Mouse (Mus musculus) heart, embryonic 14.5 days (tissue): Measurements from ENCODE around the gene Pcsk2. TPM values are rescaled to one million over a fixed set of nuclear protein-coding genes. Genes with fewer than 3 reads are reported as not detected.

Source experiments
- ATAC-seq: fragments of 200-750 bp; cut with Nextera tagmentation; 2 replicates; pipeline ENCODE4 v1.8.0; 2017; ENCODE audit warnings: low read depth, moderate TSS enrichment; ENCODE audit not compliant: insufficient number of reproducible peaks, insufficient read depth, low FRiP score
- H3K27ac ChIP-seq, 2 experiments: fragments of 200-500 bp in 1 of 2; fragments of 300-500 bp in 1 of 2; sonication (generic) in 1 of 2; replicated peaks in 1 of 2; 2 replicates each; pipeline ENCODE4 v1.5.1; 2012 to 2014; ENCODE audit warnings: low read depth in 2 of 2, low read length in 2 of 2, control low read depth in 1 of 2, mild to moderate bottlenecking in 1 of 2, mixed read lengths in 1 of 2; ENCODE audit not compliant: control insufficient read depth in 1 of 2, insufficient read depth in 1 of 2
- H3K27me3 ChIP-seq: fragments of 300-500 bp; sonication (generic); 2 replicates; pipeline ENCODE4 v1.6.1; 2014; ENCODE audit warnings: mild to moderate bottlenecking, low read length, control low read depth; ENCODE audit not compliant: control insufficient read depth, insufficient read depth
- H3K36me3 ChIP-seq: fragments of 300-500 bp; sonication (generic); 2 replicates; pipeline ENCODE4 v1.6.1; 2014; ENCODE audit warnings: mild to moderate bottlenecking, control low read depth, low read length, mixed read lengths; ENCODE audit not compliant: control insufficient read depth, insufficient read depth
- H3K4me1 ChIP-seq, 2 experiments: fragments of 200-500 bp in 1 of 2; fragments of 300-500 bp in 1 of 2; sonication (generic) in 1 of 2; 2 replicates each; pipeline ENCODE4 v1.6.1; 2012 to 2014; ENCODE audit warnings: low read length in 2 of 2, control low read depth in 1 of 2, mixed read lengths in 1 of 2; ENCODE audit not compliant: control insufficient read depth in 2 of 2, insufficient read depth in 2 of 2
- H3K4me2 ChIP-seq: fragments of 300-500 bp; sonication (generic); 2 replicates; pipeline ENCODE4 v1.6.1; 2014; ENCODE audit warnings: mild to moderate bottlenecking, low read length
- H3K4me3 ChIP-seq, 2 experiments: fragments of 200-500 bp in 1 of 2; fragments of 300-500 bp in 1 of 2; sonication (generic) in 1 of 2; 2 replicates each; pipeline ENCODE4 v1.5.1; 2012 to 2014; ENCODE audit warnings: low read length in 2 of 2, mild to moderate bottlenecking in 2 of 2, control low read depth in 1 of 2, low read depth in 1 of 2, moderate library complexity in 1 of 2; ENCODE audit not compliant: control insufficient read depth in 1 of 2, insufficient read depth in 1 of 2
- H3K9ac ChIP-seq: fragments of 300-500 bp; sonication (generic); 2 replicates; pipeline ENCODE4 v1.6.1; 2014; ENCODE audit warnings: mild to moderate bottlenecking, low read length
- H3K9me3 ChIP-seq: fragments of 300-500 bp; sonication (generic); 2 replicates; pipeline ENCODE4 v1.6.1; 2016; ENCODE audit warnings: low read length, control low read depth; ENCODE audit not compliant: control insufficient read depth
- WGBS: fragments of 180-500 bp; shearing (Covaris S2); extraction: QIAGEN DNeasy Blood & Tissue Kit; methylation state at CpG from one replicate; pipeline ENCODE4 v1.1.7; 2014; 5-methylcytosine and 5-hydroxymethylcytosine counted together
- polyA plus RNA-seq: library from polyadenylated mRNA; unstranded; fragments of >200 nt; fragmentation: Nextera tagmentation; extraction: Ambion mirVana; gene quantifications from 2 replicates; pipeline ENCODE4 v1.2.1, GENCODE M21; 2014

The Pcsk2 gene
- polyA plus RNA-seq, 1 experiment from 2014 or later = 0.04 TPM

- peaks cover 5 to 6% of the 10 kb centered on the region in 2 experiments; a peak in 3 of 4 replicates for H3K4me1 ChIP-seq
- no peak overlapping the region for H3K4me2 ChIP-seq
- no peak overlapping the region for H3K9ac ChIP-seq
- H3K27ac ChIP-seq = no peak overlapping the region
- ATAC-seq = no peak
- H3K4me3 ChIP-seq = no peak overlapping the region
- H3K9me3 ChIP-seq = no peaks in the 10 kb centered on the region
- no peaks in the 10 kb centered on the region for H3K36me3 ChIP-seq
- H3K27me3 ChIP-seq = no peaks in the 10 kb centered on the region
- 65% methylated on average over 5 of the region's 5 CpGs for WGBS
Measured at GRCm38 (mm10) chr2:143808789-143809188, 262.8 kb downstream of the Pcsk2 start.

GRCm38 (mm10) chr2:143812262-143812661, 266.3 kb downstream of the Pcsk2 start:
- H3K36me3 ChIP-seq = no peaks in the 10 kb centered on the region
- WGBS = 12% methylated on average over 4 of the region's 4 CpGs
- no peaks in the 10 kb centered on the region for H3K9me3 ChIP-seq
- H3K27ac ChIP-seq = no peak overlapping the region
- ATAC-seq = no peak
- no peak overlapping the region for H3K4me3 ChIP-seq
- no peaks in the 10 kb centered on the region for H3K27me3 ChIP-seq
- no peaks in the 10 kb centered on the region for H3K4me1 ChIP-seq
- no peak overlapping the region for H3K9ac ChIP-seq
- no peak overlapping the region for H3K4me2 ChIP-seq

GRCm38 (mm10) chr2:143813461-143813860, 267.5 kb downstream of the Pcsk2 start:
- no peaks in the 10 kb centered on the region for H3K9me3 ChIP-seq
- no peak overlapping the region for H3K27ac ChIP-seq
- no peak for ATAC-seq
- H3K9ac ChIP-seq = no peak overlapping the region
- H3K27me3 ChIP-seq = no peaks in the 10 kb centered on the region
- H3K4me3 ChIP-seq = no peak overlapping the region
- 82% methylated on average over 11 of the region's 11 CpGs for WGBS
- H3K36me3 ChIP-seq = no peaks in the 10 kb centered on the region
- H3K4me1 ChIP-seq = no peaks in the 10 kb centered on the region
- no peak overlapping the region for H3K4me2 ChIP-seq

GRCm38 (mm10) chr2:143831645-143832044, 285.7 kb downstream of the Pcsk2 start:
- ATAC-seq = no peak

GRCm38 (mm10) chr2:143832721-143833120, 286.8 kb downstream of the Pcsk2 start:
- Histone ChIP-seq H3K9ac (no peak overlapping the region), H3K36me3 (no peaks in the 10 kb centered on the region), H3K4me2 (no peak overlapping the region), H3K4me3 (no peak overlapping the region), H3K27ac (no peak overlapping the region), H3K27me3 (no peaks in the 10 kb centered on the region), H3K9me3 (no peaks in the 10 kb centered on the region), H3K4me1 (peaks cover 0 to 7% of the 10 kb centered on the region in 2 experiments; a peak in 2 of 4 replicates)
- ATAC-seq = no peak
- 80% methylated on average over 5 of the region's 5 CpGs for WGBS

More at GRCm38 (mm10) chr2:143831645-143832044, 285.7 kb downstream of the Pcsk2 start:
- 50% methylated on average over 17 of the region's 17 CpGs for WGBS
- Histone ChIP-seq H3K27me3 (no peaks in the 10 kb centered on the region), H3K4me2 (no peak overlapping the region), H3K27ac (no peak overlapping the region), H3K9ac (no peak overlapping the region), H3K4me1 (peaks cover 0 to 4% of the 10 kb centered on the region in 2 experiments; a peak in 2 of 4 replicates), H3K4me3 (no peak overlapping the region), H3K9me3 (no peaks in the 10 kb centered on the region), H3K36me3 (no peaks in the 10 kb centered on the region)

GRCm38 (mm10) chr2:143834082-143834481, 288.1 kb downstream of the Pcsk2 start:
- Histone ChIP-seq H3K9ac (no peak overlapping the region), H3K27ac (no peak overlapping the region), H3K4me3 (no peak overlapping the region), H3K27me3 (no peaks in the 10 kb centered on the region), H3K9me3 (no peaks in the 10 kb centered on the region), H3K4me1 (peaks cover 2 to 7% of the 10 kb centered on the region in 2 experiments; a peak in 2 of 4 replicates), H3K4me2 (no peak overlapping the region), H3K36me3 (no peaks in the 10 kb centered on the region)
- ATAC-seq = no peak
- WGBS = 58% methylated on average over 6 of the region's 6 CpGs

- no peak for ATAC-seq
- H3K27me3 ChIP-seq = no peaks in the 10 kb centered on the region
- no peak overlapping the region for H3K27ac ChIP-seq
- H3K9me3 ChIP-seq = no peaks in the 10 kb centered on the region
- no peak overlapping the region for H3K9ac ChIP-seq
- no peaks in the 10 kb centered on the region for H3K36me3 ChIP-seq
- no peak overlapping the region for H3K4me3 ChIP-seq
- peaks cover 2 to 7% of the 10 kb centered on the region in 2 experiments; a peak in 2 of 4 replicates for H3K4me1 ChIP-seq
- 80% methylated on average over 7 of the region's 7 CpGs for WGBS
- no peak overlapping the region for H3K4me2 ChIP-seq
Measured at GRCm38 (mm10) chr2:143835820-143836219, 289.9 kb downstream of the Pcsk2 start.

- Histone ChIP-seq H3K9ac (no peak overlapping the region), H3K4me2 (peak overlapping the region; percentile 69), H3K4me3 (peak overlapping the region; percentile 10 to 25; a peak in 2 of 4 replicates), H3K36me3 (no peaks in the 10 kb centered on the region), H3K27me3 (no peaks in the 10 kb centered on the region), H3K9me3 (no peaks in the 10 kb centered on the region), H3K4me1 (peaks cover 2 to 7% of the 10 kb centered on the region in 2 experiments; a peak in 2 of 4 replicates), H3K27ac (no peak overlapping the region)
- WGBS = 3% methylated on average over 8 of the region's 8 CpGs
- no peak for ATAC-seq
Measured at GRCm38 (mm10) chr2:143837291-143837701, 291.3 kb downstream of the Pcsk2 start.
